Mouse (Mus musculus) heart, embryonic 16.5 days (tissue): ENCODE measurements around the gene Bbof1. TPM values are rescaled to one million over a fixed set of nuclear protein-coding genes. Genes with fewer than 3 reads are reported as not detected.

Source experiments
- ATAC-seq: fragments of 200-750 bp; cut with Nextera tagmentation; replicated peaks from 2 replicates; pipeline ENCODE4 v1.8.0; 2017; ENCODE audit warnings: moderate number of reproducible peaks; ENCODE audit not compliant: insufficient read depth, low FRiP score; ENCODE audit errors: extremely low read depth
- H3K27ac ChIP-seq: fragments of 300-500 bp; sonication (generic); 2 replicates; pipeline ENCODE4 v1.5.1; 2014; ENCODE audit warnings: mild to moderate bottlenecking, low read length, control low read depth, moderate library complexity
- H3K27me3 ChIP-seq: fragments of 300-500 bp; sonication (generic); 2 replicates; pipeline ENCODE4 v1.6.1; 2014; ENCODE audit warnings: low read length, mixed read lengths; ENCODE audit not compliant: control insufficient read depth, insufficient read depth
- H3K36me3 ChIP-seq: fragments of 300-500 bp; sonication (generic); 2 replicates; pipeline ENCODE4 v1.6.1; 2014; ENCODE audit not compliant: control insufficient read depth, insufficient read depth
- H3K4me1 ChIP-seq: fragments of 300-500 bp; sonication (generic); 2 replicates; pipeline ENCODE4 v1.6.1; 2014; ENCODE audit warnings: low read length, mixed read lengths; ENCODE audit not compliant: control insufficient read depth, insufficient read depth
- H3K4me2 ChIP-seq: fragments of 300-500 bp; sonication (generic); 2 replicates; pipeline ENCODE4 v1.6.1; 2014; ENCODE audit warnings: low read depth, mild to moderate bottlenecking, control low read depth, low read length
- H3K4me3 ChIP-seq: fragments of 300-500 bp; sonication (generic); 2 replicates; pipeline ENCODE4 v1.5.1; 2014; ENCODE audit warnings: mild to moderate bottlenecking, control low read depth, low read length
- H3K9ac ChIP-seq: fragments of 300-500 bp; sonication (generic); 2 replicates; pipeline ENCODE4 v1.6.1; 2014; ENCODE audit warnings: low read length, control low read depth
- H3K9me3 ChIP-seq: fragments of 300-500 bp; sonication (generic); replicated peaks from 2 replicates; pipeline ENCODE4 v1.6.1; 2016; ENCODE audit warnings: low read length; ENCODE audit not compliant: control insufficient read depth
- WGBS: fragments of 180-500 bp; shearing (Covaris S2); extraction: QIAGEN DNeasy Blood & Tissue Kit; methylation state at CpG from one replicate; pipeline ENCODE4 v1.1.7; 2014; 5-methylcytosine and 5-hydroxymethylcytosine counted together
- polyA plus RNA-seq: library from polyadenylated mRNA; unstranded; fragments of >200 nt; fragmentation: Nextera tagmentation; extraction: Ambion mirVana; gene quantifications from 2 replicates; pipeline ENCODE4 v1.2.1, GENCODE M21; 2015

Gene Bbof1
- polyA plus RNA-seq, 1 experiment from 2014 or later: 2.6 TPM

DNA sequence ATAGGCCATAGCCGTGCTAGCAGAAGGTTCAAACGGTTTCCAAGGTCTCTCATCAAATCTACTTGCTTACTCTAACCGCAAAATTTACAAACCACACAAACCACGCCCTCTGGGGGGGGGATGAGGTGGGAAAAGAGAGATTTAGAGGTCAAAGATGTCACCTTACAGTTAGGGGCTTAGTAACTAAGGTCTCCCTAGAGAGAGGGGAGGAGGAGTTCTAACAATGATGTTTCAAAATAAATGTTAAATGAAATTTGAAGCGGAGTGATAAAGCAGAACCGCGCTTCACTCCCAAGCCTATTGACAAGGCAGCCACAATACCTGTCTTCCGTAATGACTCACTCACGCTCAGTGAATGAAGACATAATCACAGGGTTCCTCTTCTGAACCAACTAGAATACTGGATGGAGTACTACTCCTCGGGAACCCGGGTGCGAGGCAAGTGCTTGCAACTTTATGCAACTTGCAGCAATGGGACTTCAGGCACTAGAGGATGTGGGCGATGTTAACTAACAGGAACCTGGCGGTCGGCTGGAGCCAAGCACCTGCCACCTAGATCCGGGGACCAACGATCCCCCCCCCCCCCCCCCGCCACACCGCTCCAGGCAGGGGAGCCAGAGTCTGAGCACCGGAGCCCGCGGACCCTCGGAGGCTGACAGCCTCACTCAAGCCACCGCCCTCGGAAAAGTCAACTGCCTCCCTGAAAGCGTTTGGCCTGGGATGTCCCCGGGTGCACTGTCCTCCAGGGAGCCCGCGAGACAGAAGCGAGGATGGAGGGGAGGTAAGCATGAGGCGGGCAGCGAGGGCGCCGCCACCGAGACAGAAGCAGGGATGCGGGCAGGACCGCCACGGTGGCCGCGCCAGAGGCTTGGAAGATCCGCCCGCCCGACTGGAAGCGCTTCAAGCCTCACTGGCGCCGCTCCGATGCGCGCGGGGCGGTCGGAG lies 725 bp upstream of the Bbof1 start:
- H3K4me1 ChIP-seq: peaks cover 7% of the 10 kb centered on the region
- peak overlapping the region; percentile 94 for H3K9ac ChIP-seq
- no peaks in the 10 kb centered on the region for H3K9me3 ChIP-seq
- ATAC-seq: peak; percentile 60
- no peaks in the 10 kb centered on the region for H3K36me3 ChIP-seq
- 1% methylated on average over 45 of the region's 52 CpGs for WGBS
- peak overlapping the region; percentile 94 for H3K4me3 ChIP-seq
- peak overlapping the region; percentile 74 for H3K4me2 ChIP-seq
- peak overlapping the region; percentile 96 for H3K27ac ChIP-seq
- H3K27me3 ChIP-seq: no peaks in the 10 kb centered on the region

DNA sequence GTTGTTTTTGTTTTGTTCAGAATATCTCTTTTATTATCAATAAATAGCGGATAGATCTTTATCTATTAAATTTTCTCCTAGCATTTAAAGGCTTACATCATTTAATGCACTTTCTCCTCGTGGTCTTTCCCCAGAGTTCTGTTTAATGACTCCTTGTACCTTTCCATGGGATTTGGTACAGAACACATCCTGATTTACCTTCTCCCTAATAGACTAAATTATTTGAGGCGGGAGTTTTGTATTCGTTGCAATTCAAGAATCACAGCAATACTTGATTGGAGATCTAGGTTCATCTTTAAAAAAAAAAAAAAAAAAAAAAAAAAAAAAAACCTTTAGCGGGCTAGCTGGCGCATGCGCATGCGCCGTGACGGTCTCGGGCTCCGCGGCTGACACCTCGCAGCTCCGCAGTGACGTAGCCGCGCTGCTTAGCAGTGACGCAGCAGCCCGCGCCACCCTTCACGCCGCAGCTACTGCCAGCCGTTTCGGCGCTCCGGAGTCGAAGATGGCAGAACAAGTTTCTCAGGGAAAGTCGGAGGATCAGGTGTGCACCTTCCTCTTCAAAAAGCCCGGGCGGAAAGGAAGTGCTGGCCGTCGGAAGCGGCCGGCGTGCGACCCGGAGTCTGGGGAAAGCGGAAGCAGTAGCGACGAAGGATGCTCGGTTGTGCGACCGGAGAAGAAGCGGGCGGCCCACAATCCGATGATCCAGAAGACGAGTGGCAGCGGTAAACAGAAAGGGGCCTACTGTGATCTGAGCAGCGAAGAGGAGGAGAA lies 8.1 kb downstream of the Bbof1 start, which contains the start of gene Rnf113a2:
Gene Rnf113a2, plus strand, starts transcription at position 363 of the 771 bp plus-strand sequence.
- Histone ChIP-seq H3K4me2 (peak within 1 kb of the TSS; percentile 66), H3K27me3 (no peaks in the 10 kb centered on the region), H3K9me3 (no peaks in the 10 kb centered on the region), H3K9ac (peak within 1 kb of the TSS; percentile 68), H3K4me1 (peaks cover 4% of the 10 kb centered on the region; the same call in 1 of the 2 replicates), H3K36me3 (no peaks in the 10 kb centered on the region), H3K4me3 (peak within 1 kb of the TSS; percentile 53), H3K27ac (peak within 1 kb of the TSS; percentile 34; the same call in 1 of the 2 replicates)
- ATAC-seq: peak; percentile 88
- WGBS: 2% methylated on average over 50 of the region's 50 CpGs

DNA sequence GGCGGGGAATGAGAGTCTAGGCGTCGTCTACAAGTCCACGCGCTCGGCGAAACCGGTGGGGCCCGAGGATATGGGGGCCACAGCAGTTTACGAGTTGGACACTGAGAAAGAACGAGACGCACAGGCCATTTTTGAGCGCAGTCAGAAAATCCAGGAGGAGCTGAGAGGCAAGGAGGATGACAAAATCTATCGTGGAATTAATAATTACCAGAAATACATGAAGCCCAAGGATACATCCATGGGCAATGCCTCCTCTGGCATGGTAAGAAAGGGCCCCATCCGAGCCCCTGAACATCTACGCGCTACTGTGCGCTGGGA lies 8.7 kb downstream of the Bbof1 start:
- H3K9ac ChIP-seq: peak overlapping the region; percentile 68
- H3K9me3 ChIP-seq: no peaks in the 10 kb centered on the region
- 32% methylated on average over 18 of the region's 18 CpGs for WGBS
- no peak overlapping the region for H3K27ac ChIP-seq
- ATAC-seq: no peak
- H3K4me2 ChIP-seq: peak overlapping the region; percentile 66
- no peaks in the 10 kb centered on the region for H3K36me3 ChIP-seq
- peaks cover 4% of the 10 kb centered on the region; the same call in 1 of the 2 replicates for H3K4me1 ChIP-seq
- peak overlapping the region; percentile 53 for H3K4me3 ChIP-seq
- no peaks in the 10 kb centered on the region for H3K27me3 ChIP-seq

DNA sequence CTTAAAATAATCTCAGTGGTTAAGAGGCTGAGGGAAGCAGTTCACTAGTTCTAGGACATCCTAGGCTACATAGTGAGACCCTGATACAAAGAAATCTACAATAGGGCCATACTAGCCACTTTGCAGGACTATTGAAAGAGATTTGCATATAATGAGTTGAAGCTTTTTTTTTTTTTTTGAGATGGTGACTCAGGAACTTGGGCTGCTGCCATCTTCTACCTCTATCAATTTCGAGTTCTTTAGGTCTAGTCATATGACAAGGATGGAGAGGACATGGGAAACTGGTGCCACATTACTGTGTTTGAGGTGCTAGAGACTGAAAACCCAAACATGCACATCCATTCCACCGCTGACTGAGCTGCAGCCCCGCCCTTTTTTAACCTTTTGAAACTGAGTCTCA lies 15.1 kb downstream of the Bbof1 start:
- no peak for ATAC-seq
- no peak overlapping the region for H3K9ac ChIP-seq
- H3K9me3 ChIP-seq: no peaks in the 10 kb centered on the region
- no peaks in the 10 kb centered on the region for H3K36me3 ChIP-seq
- no peak overlapping the region for H3K4me2 ChIP-seq
- H3K27ac ChIP-seq: no peak overlapping the region
- no peaks in the 10 kb centered on the region for H3K27me3 ChIP-seq
- no peaks in the 10 kb centered on the region for H3K4me1 ChIP-seq
- 50% methylated on average over 3 of the region's 3 CpGs for whole genome bisulfite sequencing
- H3K4me3 ChIP-seq: no peak overlapping the region

DNA sequence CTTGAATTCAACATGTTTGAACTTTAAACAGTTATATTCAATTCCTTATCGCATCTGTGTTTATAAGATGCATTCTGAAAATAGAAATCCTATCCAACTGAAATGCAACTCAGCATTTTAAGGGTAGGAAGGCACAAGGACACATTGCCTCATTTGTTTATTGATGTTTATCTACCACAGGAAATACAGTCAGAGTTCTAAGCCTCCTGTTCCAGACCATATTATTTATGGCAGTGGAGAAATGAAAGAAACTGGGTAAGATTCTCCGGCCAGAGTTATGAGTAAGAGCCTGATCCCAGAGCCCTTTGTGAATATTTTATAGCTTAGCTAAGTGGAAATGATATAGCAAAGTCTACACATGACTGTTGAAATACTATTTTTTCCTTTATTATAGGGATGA lies 21.0 kb downstream of the Bbof1 start:
- H3K4me2 ChIP-seq: no peak overlapping the region
- no peak overlapping the region for H3K27ac ChIP-seq
- H3K36me3 ChIP-seq: peaks cover 11% of the 10 kb centered on the region; the same call in 1 of the 2 replicates
- no peak for ATAC-seq
- H3K4me3 ChIP-seq: no peak overlapping the region
- 84% methylated on average over 2 of the region's 2 CpGs for WGBS
- no peaks in the 10 kb centered on the region for H3K9me3 ChIP-seq
- H3K27me3 ChIP-seq: no peaks in the 10 kb centered on the region
- no peaks in the 10 kb centered on the region for H3K4me1 ChIP-seq
- H3K9ac ChIP-seq: no peak overlapping the region

DNA sequence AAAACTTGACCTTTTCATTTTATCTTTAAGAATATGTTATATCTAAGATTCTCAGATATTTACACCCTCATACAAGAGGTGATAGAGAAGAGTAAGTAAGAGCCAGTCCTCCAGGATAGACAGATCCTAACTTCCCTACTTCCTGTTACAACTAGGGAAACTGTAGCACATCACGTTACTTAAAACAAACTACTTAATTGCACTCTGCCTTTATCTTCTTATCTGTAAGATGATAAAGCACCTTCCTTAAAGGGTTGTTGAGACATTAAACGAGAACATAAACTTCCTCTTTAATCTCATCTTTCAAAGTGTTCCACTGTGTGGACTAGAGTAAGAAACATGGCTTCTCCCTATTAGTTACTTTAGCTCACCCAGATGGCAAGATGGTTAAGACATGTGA lies 29.8 kb downstream of the Bbof1 start:
- H3K27me3 ChIP-seq: no peaks in the 10 kb centered on the region
- no peak for ATAC-seq
- 47% methylated on average over 2 of the region's 2 CpGs for WGBS

DNA sequence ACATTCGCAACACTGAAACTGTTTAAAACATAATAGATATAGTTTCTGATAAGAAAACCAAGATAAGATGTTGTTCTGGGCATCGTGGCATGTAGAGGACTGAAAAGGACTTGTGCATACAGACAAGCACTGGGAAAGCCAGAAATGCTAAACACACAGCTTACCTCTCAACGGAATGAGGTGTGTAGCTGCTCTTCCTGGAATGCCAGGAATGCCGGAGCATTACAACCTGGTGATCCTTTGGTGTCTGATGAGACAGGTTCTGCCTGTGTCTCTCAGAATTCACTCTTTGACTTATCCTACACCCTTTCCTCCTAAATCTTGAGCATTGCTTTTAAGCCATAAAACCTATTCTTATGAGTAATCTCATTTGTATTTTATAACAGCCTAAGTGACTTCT lies 33.7 kb downstream of the Bbof1 start:
- Histone ChIP-seq H3K27me3 (no peaks in the 10 kb centered on the region), H3K9ac (no peak overlapping the region), H3K9me3 (no peaks in the 10 kb centered on the region), H3K4me2 (no peak overlapping the region), H3K36me3 (peaks cover 9% of the 10 kb centered on the region), H3K4me1 (peaks cover 2% of the 10 kb centered on the region; the same call in 1 of the 2 replicates), H3K27ac (no peak overlapping the region), H3K4me3 (no peak overlapping the region)
- 66% methylated on average over 4 of the region's 4 CpGs for WGBS
- ATAC-seq: no peak

More for the DNA sequence above, 29.8 kb downstream of the Bbof1 start:
- peaks cover 11% of the 10 kb centered on the region for H3K36me3 ChIP-seq
- H3K9me3 ChIP-seq: no peaks in the 10 kb centered on the region
- H3K4me1 ChIP-seq: peaks cover 2% of the 10 kb centered on the region; the same call in 1 of the 2 replicates
- H3K27ac ChIP-seq: no peak overlapping the region
- H3K9ac ChIP-seq: no peak overlapping the region
- H3K4me3 ChIP-seq: no peak overlapping the region
- H3K4me2 ChIP-seq: no peak overlapping the region

DNA sequence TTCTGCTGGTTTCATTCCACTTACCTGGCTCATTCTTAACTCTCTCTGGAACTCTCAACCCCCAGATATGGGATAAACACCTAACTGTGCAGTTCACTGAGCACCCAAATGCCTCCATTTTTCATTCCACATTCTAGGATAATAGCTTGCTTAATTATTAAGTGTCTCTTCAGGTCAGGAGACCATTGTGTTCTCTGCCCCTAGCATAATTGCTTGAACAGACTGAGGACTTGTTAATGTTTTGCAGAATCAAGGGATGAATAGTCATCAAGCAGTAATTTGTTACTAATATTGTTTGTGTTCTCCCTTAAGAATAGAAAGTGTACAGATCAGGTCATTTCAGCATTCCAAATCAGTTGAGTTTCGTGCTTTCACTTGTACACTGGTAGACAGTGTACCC lies 38.5 kb downstream of the Bbof1 start:
- Histone ChIP-seq H3K27ac (no peak overlapping the region), H3K36me3 (no peaks in the 10 kb centered on the region), H3K9me3 (no peaks in the 10 kb centered on the region), H3K9ac (no peak overlapping the region), H3K4me2 (no peak overlapping the region), H3K4me3 (no peak overlapping the region), H3K4me1 (peaks cover 10% of the 10 kb centered on the region), H3K27me3 (no peaks in the 10 kb centered on the region)
- 77% methylated on average over 1 of the region's 1 CpGs for WGBS
- no peak for ATAC-seq

DNA sequence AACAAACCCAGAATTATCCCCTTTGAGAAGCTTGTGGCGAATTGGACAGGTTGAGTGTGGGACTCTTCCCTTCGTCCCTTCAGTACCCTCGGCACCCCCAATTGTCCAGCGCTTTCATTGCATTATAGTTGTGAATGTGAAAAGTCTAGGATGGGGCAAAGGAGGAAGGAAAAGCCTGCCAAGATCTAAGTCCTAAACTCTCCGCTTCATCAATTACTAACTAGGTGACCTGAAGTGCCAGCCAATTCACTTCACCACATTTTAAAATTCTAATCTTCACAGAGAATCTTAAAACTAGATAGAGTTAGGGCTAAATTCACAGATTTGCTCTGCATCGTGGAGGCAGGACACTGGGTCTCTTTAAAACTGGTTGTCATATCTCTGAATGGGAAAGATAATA lies 39.3 kb downstream of the Bbof1 start:
- Histone ChIP-seq H3K9ac (no peak overlapping the region), H3K4me2 (no peak overlapping the region), H3K9me3 (no peaks in the 10 kb centered on the region), H3K27ac (no peak overlapping the region), H3K36me3 (no peaks in the 10 kb centered on the region), H3K27me3 (no peaks in the 10 kb centered on the region), H3K4me1 (peaks cover 13% of the 10 kb centered on the region), H3K4me3 (no peak overlapping the region)
- 81% methylated on average over 6 of the region's 6 CpGs for WGBS
- ATAC-seq: no peak
